Mouse (Mus musculus) liver, adult 2 months (tissue): ENCODE data around the gene Baz2b. TPM values are rescaled to one million over a fixed set of nuclear protein-coding genes. Genes with fewer than 3 reads are reported as not detected.

Experiments used
- DNase-seq: peaks from one replicate; pipeline ENCODE4 v3.0.0-alpha.2; 2011; ENCODE audit warnings: low read depth, low spot score; ENCODE audit errors: extremely low read depth
- H3K27ac ChIP-seq: fragments of 200-500 bp; replicated peaks from 2 replicates; pipeline ENCODE4 v1.5.1; 2012; ENCODE audit warnings: low read depth, mild to moderate bottlenecking, control low read depth, inconsistent platforms, low read length; ENCODE audit not compliant: insufficient read depth
- H3K27me3 ChIP-seq: fragments of 200-500 bp; 2 replicates; pipeline ENCODE4 v1.6.1; 2012; ENCODE audit warnings: mild to moderate bottlenecking, moderate library complexity, low read length, inconsistent platforms; ENCODE audit not compliant: control insufficient read depth, insufficient read depth
- H3K36me3 ChIP-seq: fragments of 200-500 bp; 2 replicates; pipeline ENCODE4 v1.6.1; 2012; ENCODE audit warnings: low read length, inconsistent platforms; ENCODE audit not compliant: control insufficient read depth, insufficient read depth
- H3K4me1 ChIP-seq: fragments of 200-500 bp; 2 replicates; pipeline ENCODE4 v1.6.1; 2011; ENCODE audit warnings: low read length; ENCODE audit not compliant: control insufficient read depth, insufficient read depth
- H3K4me3 ChIP-seq: fragments of 200-500 bp; 2 replicates; pipeline ENCODE4 v1.5.1; 2011; ENCODE audit warnings: low read depth, mild to moderate bottlenecking, control low read depth, low read length, moderate library complexity; ENCODE audit not compliant: insufficient read depth
- H3K79me2 ChIP-seq: fragments of 200-500 bp; 2 replicates; pipeline ENCODE4 v1.6.1; 2012; ENCODE audit warnings: inconsistent platforms, mild to moderate bottlenecking, low read length, moderate library complexity; ENCODE audit not compliant: control insufficient read depth, insufficient read depth
- H3K9ac ChIP-seq: fragments of 200-500 bp; 2 replicates; pipeline ENCODE4 v1.6.1; 2012; ENCODE audit warnings: low read depth, mild to moderate bottlenecking, control low read depth, inconsistent platforms, low read length
- CTCF ChIP-seq: fragments of 200-500 bp; IDR thresholded peaks from 2 replicates; pipeline ENCODE4 v1.5.1; 2011; ENCODE audit warnings: low read depth, low read length, control low read depth
- POLR2A ChIP-seq: fragments of 200-500 bp; IDR thresholded peaks from 2 replicates; pipeline ENCODE4 v1.6.1; 2011; ENCODE audit warnings: low read length, control low read depth; ENCODE audit not compliant: insufficient read depth; ENCODE audit errors: extremely low read depth
- WGBS: fragments of 180-500 bp; shearing (Covaris S2); methylation state at CpG from one replicate; pipeline ENCODE4 v1.1.7; 2018; 5-methylcytosine and 5-hydroxymethylcytosine counted together
- polyA plus RNA-seq: library from polyadenylated mRNA; depleted of rRNA; stranded (reverse); fragments of >200 nt; gene quantifications from 2 replicates; pipeline ENCODE4 v1.2.3, GENCODE M21; 2012
- total RNA-seq: library from RNA; depleted of rRNA; stranded (reverse); fragments of >200 nt; gene quantifications from 2 replicates; pipeline ENCODE4 v1.2.3, GENCODE M21; 2014

The Baz2b gene
- total and polyA plus RNA-seq, 2 experiments, result 4.8 to 23.5 TPM

DNA sequence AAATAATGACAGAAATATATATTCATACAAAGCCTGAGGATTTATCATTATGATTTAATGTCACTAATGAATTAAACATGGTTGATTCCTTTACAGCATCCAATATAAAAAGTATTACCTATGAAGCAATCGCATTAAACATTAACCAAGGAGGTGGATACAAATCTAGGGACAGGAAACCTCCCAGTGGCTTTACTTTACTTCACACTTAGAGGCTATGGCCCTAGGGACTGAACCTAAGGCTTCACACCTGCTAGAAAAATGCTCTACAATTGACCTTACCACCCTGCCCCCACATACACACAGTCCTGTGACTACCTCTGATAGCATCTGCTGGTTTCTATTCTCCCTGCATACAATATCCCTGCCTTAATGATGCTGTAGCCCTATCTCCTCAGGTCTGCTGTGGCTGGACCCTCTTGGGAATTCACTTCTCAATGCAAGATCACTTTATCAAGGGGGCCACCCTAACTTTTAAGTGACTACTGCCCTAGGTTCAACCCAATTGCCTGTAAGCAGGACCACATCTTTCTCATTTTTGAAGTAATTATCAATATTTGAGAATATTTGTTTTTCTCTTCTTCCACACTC, 149.4 kb downstream of the Baz2b start:
- DNase-seq, result peak; percentile 56
- no peak overlapping the region for H3K9ac ChIP-seq
- peaks cover 20% of the 10 kb centered on the region; the same call in 1 of the 2 replicates for H3K79me2 ChIP-seq
- WGBS, result 97% methylated on average over 1 of the region's 1 CpGs
- H3K27me3 ChIP-seq, result no peaks in the 10 kb centered on the region
- H3K4me1 ChIP-seq, result peaks cover 7% of the 10 kb centered on the region; the same call in 1 of the 2 replicates
- no peak overlapping the region for H3K27ac ChIP-seq
- H3K36me3 ChIP-seq, result no peaks in the 10 kb centered on the region; the same call in 1 of the 2 replicates
- no peak overlapping the region for H3K4me3 ChIP-seq
- TF ChIP-seq CTCF (no peak), POLR2A (no peak)

- no peak overlapping the region for H3K4me3 ChIP-seq
- DNase-seq, result no peak
- TF ChIP-seq CTCF (no peak), POLR2A (no peak)
- H3K4me1 ChIP-seq, result peaks cover 7% of the 10 kb centered on the region; the same call in 1 of the 2 replicates
- H3K36me3 ChIP-seq, result no peaks in the 10 kb centered on the region; the same call in 1 of the 2 replicates
- WGBS, result 95% methylated on average over 5 of the region's 5 CpGs
- no peak overlapping the region for H3K27ac ChIP-seq
- no peak overlapping the region for H3K9ac ChIP-seq
- peaks cover 15% of the 10 kb centered on the region; the same call in 1 of the 2 replicates for H3K79me2 ChIP-seq
- H3K27me3 ChIP-seq, result no peaks in the 10 kb centered on the region
These were observed 150.3 kb downstream of the Baz2b start for GRCm38 (mm10) chr2:60059300-60059699.

GRCm38 (mm10) chr2:60056043-60056442, 153.6 kb downstream of the Baz2b start:
- Histone ChIP-seq H3K4me1 (peaks cover 7% of the 10 kb centered on the region; the same call in 1 of the 2 replicates), H3K4me3 (no peak overlapping the region), H3K27me3 (no peaks in the 10 kb centered on the region), H3K36me3 (no peaks in the 10 kb centered on the region), H3K9ac (no peak overlapping the region), H3K27ac (no peak overlapping the region), H3K79me2 (peaks cover 11% of the 10 kb centered on the region; the same call in 1 of the 2 replicates)
- TF ChIP-seq CTCF (no peak), POLR2A (no peak)
- no peak for DNase-seq
- 83% methylated on average over 4 of the region's 4 CpGs for WGBS

DNA sequence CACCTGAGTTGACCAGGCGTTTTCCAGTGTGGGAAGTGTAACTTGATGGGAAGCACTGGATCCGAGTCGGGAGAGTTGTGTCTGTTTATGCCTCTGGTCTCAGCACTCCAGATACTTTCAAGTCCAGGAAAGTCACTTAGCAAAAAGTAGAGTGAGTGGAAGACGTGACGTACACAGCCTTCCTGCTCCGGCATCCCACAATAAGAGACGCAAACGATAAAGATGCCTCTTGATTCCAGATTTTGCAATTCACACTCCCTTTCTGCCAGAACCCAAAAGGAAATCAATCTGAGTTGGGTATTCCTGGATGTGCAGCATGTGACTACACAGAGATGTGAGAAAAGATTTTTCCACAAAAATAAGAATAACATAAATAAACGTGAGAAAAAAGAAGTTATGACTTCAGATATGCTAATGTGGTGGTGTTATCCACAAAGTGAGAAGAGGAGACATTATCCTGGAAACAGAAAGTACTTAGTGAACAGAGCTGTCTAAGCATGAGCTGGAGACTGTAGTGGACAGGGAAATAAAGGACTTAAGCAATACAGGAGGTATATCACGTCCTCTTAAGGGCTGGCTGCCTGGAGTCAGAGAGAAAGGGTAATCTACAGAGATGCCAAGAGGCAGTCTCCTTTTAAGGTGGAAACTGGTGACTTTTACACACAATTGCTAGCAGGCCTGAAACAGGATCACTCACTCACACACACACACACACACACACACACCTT, 154.7 kb downstream of the Baz2b start:
- no peaks in the 10 kb centered on the region for H3K27me3 ChIP-seq
- no peak overlapping the region for H3K27ac ChIP-seq
- no peaks in the 10 kb centered on the region for H3K36me3 ChIP-seq
- 61% methylated on average over 10 of the region's 10 CpGs for WGBS
- H3K4me3 ChIP-seq, result no peak overlapping the region
- no peak for TF ChIP-seq POLR2A
- TF ChIP-seq CTCF, result no peak
- DNase-seq, result no peak
- no peaks in the 10 kb centered on the region for H3K4me1 ChIP-seq
- H3K9ac ChIP-seq, result no peak overlapping the region
- H3K79me2 ChIP-seq, result peaks cover 8% of the 10 kb centered on the region; the same call in 1 of the 2 replicates

GRCm38 (mm10) chr2:60053222-60054010, 156.2 kb downstream of the Baz2b start:
- H3K27ac ChIP-seq, result no peak overlapping the region
- no peaks in the 10 kb centered on the region for H3K27me3 ChIP-seq
- no peak for DNase-seq
- no peaks in the 10 kb centered on the region for H3K36me3 ChIP-seq
- no peaks in the 10 kb centered on the region; the same call in 1 of the 2 replicates for H3K79me2 ChIP-seq
- H3K4me3 ChIP-seq, result no peak overlapping the region
- H3K4me1 ChIP-seq, result no peaks in the 10 kb centered on the region
- WGBS, result 97% methylated on average over 11 of the region's 11 CpGs
- TF ChIP-seq CTCF (no peak), POLR2A (no peak)
- H3K9ac ChIP-seq, result no peak overlapping the region
